8 mouse cellular contexts compared by ENCODE assay signal in genomic region chr2:26475505-26476430, GRCm38 (mm10). TPM values are rescaled to one million over a fixed set of nuclear protein-coding genes. Genes with fewer than 3 reads are reported as not detected.
DNase-seq lines count a peak whose midpoint lies in the region; ATAC-seq lines count a peak whose summit lies in the region.

No protein-coding gene starts in this region.

- no peaks in the 10 kb centered on the region for H3K4me1 ChIP-seq in kidney, embryonic 14.5 days (ENCODE audit: control insufficient read depth, insufficient read depth, low read length)
- H3K4me1 ChIP-seq in intestine, embryonic 14.5 days (replicated peaks; ENCODE audit: control insufficient read depth, insufficient read depth, low read length): no peaks in the 10 kb centered on the region; the same call in 1 of the 2 replicates
- peaks cover 25% of the 10 kb centered on the region for H3K4me1 ChIP-seq in midbrain, embryonic 15.5 days

- no peaks in the 10 kb centered on the region for H3K27me3 ChIP-seq in kidney, embryonic 14.5 days (ENCODE audit: control insufficient read depth, insufficient read depth, low read length)
- no peaks in the 10 kb centered on the region for H3K27me3 ChIP-seq in intestine, embryonic 14.5 days (replicated peaks; ENCODE audit: control insufficient read depth, insufficient read depth, low read length)
- no peaks in the 10 kb centered on the region for H3K27me3 ChIP-seq in midbrain, embryonic 15.5 days (replicated peaks)

- DNase-seq in kidney, postnatal 36 days: no peak
- DNase-seq in embryo, embryonic 11 days: peak; percentile 53
- no peak for DNase-seq in intestine, embryonic 14.5 days (ENCODE audit: low spot score)
- DNase-seq in cerebellum, adult 8-10 months: no peak
- DNase-seq in layer of hippocampus, adult 18-20 months (ENCODE audit: low spot score in 2 of 2): no peak
- no peak for DNase-seq in ovary, adult 18-20 months (ENCODE audit: low spot score)

- H3K27ac ChIP-seq in kidney, embryonic 14.5 days (ENCODE audit: low read depth, low read length): peak overlapping the region; percentile 69
- H3K27ac ChIP-seq in intestine, embryonic 14.5 days (ENCODE audit: low read depth): peak overlapping the region; percentile 55
- peak overlapping the region; percentile 69 for H3K27ac ChIP-seq in midbrain, embryonic 15.5 days

- WGBS in kidney, embryonic 14.5 days: 87% methylated on average over 13 of the region's 13 CpGs
- 76% methylated on average over 13 of the region's 13 CpGs for WGBS in intestine, embryonic 14.5 days
- 65% methylated on average over 13 of the region's 13 CpGs for WGBS in midbrain, embryonic 15.5 days

- no peak overlapping the region for H3K9ac ChIP-seq in kidney, embryonic 14.5 days (ENCODE audit: low read depth, low read length)
- H3K9ac ChIP-seq in intestine, embryonic 14.5 days (ENCODE audit: low read length): no peak overlapping the region
- H3K9ac ChIP-seq in midbrain, embryonic 15.5 days: no peak overlapping the region

- H3K36me3 ChIP-seq in kidney, embryonic 14.5 days (ENCODE audit: control insufficient read depth, insufficient read depth, low read length): peaks cover 100% of the 10 kb centered on the region
- peaks cover 98% of the 10 kb centered on the region for H3K36me3 ChIP-seq in intestine, embryonic 14.5 days (ENCODE audit: control insufficient read depth, insufficient read depth, low read length)
- H3K36me3 ChIP-seq in midbrain, embryonic 15.5 days (replicated peaks): no peaks in the 10 kb centered on the region

- H3K4me2 ChIP-seq in kidney, embryonic 14.5 days (replicated peaks; ENCODE audit: low read depth, low read length): no peak overlapping the region
- H3K4me2 ChIP-seq in intestine, embryonic 14.5 days (ENCODE audit: low read length): no peak overlapping the region
- H3K4me2 ChIP-seq in midbrain, embryonic 15.5 days: no peak overlapping the region

- H3K4me3 ChIP-seq in kidney, embryonic 14.5 days (ENCODE audit: low read length): no peak overlapping the region
- H3K4me3 ChIP-seq in intestine, embryonic 14.5 days (ENCODE audit: low read depth, low read length): no peak overlapping the region
- no peak overlapping the region for H3K4me3 ChIP-seq in midbrain, embryonic 15.5 days

- no peak for ATAC-seq in kidney, embryonic 14.5 days (ENCODE audit: low FRiP score, low TSS enrichment)
- ATAC-seq in intestine, embryonic 14.5 days (replicated peaks; ENCODE audit: low FRiP score, low TSS enrichment, low read depth): 0 out of 2 replicates have a peak, but pooled peaks have one; percentile 6
- peak; percentile 49 for ATAC-seq in midbrain, embryonic 15.5 days (replicated peaks)

- H3K9me3 ChIP-seq in kidney, embryonic 14.5 days (ENCODE audit: control insufficient read depth, low read length): no peaks in the 10 kb centered on the region
- no peaks in the 10 kb centered on the region for H3K9me3 ChIP-seq in intestine, embryonic 14.5 days (ENCODE audit: control insufficient read depth, low read length)
- no peaks in the 10 kb centered on the region for H3K9me3 ChIP-seq in midbrain, embryonic 15.5 days

RNA-seq across cellular contexts. Expression of gene Sec16a, which starts 30.8 kb away (rescaled TPM):
- polyA plus RNA-seq in kidney, embryonic 14.5 days (2014; fragmentation: Nextera tagmentation; extraction: Ambion mirVana): 18.9 and 43.9 TPM in 2 replicates
- 33.7 and 39.8 TPM in 2 replicates for polyA plus RNA-seq in intestine, embryonic 14.5 days (2014; fragmentation: Nextera tagmentation; extraction: Ambion mirVana)
- 21.3 and 21.5 TPM in 2 replicates for polyA plus RNA-seq in midbrain, embryonic 15.5 days (2015; fragmentation: Nextera tagmentation; extraction: Ambion mirVana)
- total RNA-seq in layer of hippocampus, adult 18-20 months (2021): 10 to 100 TPM; 50.3 to 50.4 TPM

RNA-seq across cellular contexts. Expression of gene Notch1, which starts 40.7 kb away (rescaled TPM):
- 33.4 and 45.1 TPM in 2 replicates for polyA plus RNA-seq in kidney, embryonic 14.5 days (2014; fragmentation: Nextera tagmentation; extraction: Ambion mirVana)
- polyA plus RNA-seq in intestine, embryonic 14.5 days (2014; fragmentation: Nextera tagmentation; extraction: Ambion mirVana): 21.6 and 24.3 TPM in 2 replicates
- 15.6 and 17.6 TPM in 2 replicates for polyA plus RNA-seq in midbrain, embryonic 15.5 days (2015; fragmentation: Nextera tagmentation; extraction: Ambion mirVana)
- total RNA-seq in layer of hippocampus, adult 18-20 months (2021): 10 to 100 TPM; 26.4 to 26.9 TPM
